Mouse (Mus musculus) ovary, postnatal 10 days (tissue): Measurements from ENCODE around the gene Rnd3.

ENCODE experiments used
- DNase-seq: peaks from one replicate; pipeline ENCODE4 v3.0.0; 2022; ENCODE audit warnings: low spot score

Gene Rnd3

DNA sequence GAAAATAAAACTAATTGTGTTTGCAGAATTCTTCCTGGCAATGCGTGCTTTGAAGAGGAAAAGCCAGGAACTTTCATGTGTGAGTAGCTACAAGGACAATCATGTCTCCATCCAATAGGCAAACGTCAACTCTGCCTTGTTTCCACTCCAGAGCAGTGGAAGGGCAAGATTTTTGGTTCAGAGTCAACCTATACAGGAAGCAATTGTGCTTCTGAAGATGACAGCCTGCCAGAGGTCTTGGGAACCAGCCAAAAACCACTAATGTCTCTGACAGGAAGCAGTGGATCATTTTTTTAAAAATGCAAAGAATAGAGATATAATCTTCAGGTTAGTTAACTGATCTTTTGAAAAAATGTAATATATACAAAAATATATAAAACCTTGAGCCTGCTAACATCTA, 38.6 kb downstream of the Rnd3 start:
- DNase-seq: no peak

DNA sequence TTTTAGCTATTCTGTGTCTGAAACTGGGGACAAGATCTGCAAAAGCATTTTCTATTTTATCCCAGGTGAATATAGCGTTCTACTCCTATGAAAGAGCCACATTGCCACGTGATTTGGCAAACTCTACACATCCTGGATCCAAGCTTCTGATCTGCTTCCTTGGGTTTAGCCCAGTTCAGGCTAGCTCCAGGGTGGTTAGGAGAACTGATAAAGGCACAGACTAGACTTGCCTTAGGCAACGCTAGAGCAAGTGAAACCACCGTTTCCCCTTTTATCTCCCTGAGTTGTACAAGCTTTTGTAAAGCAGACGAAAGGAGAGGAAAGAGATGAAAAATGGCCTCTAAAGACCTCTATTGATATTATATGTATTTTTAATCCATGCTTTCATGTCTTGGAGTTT, 40.3 kb downstream of the Rnd3 start:
- no peak for DNase-seq

DNA sequence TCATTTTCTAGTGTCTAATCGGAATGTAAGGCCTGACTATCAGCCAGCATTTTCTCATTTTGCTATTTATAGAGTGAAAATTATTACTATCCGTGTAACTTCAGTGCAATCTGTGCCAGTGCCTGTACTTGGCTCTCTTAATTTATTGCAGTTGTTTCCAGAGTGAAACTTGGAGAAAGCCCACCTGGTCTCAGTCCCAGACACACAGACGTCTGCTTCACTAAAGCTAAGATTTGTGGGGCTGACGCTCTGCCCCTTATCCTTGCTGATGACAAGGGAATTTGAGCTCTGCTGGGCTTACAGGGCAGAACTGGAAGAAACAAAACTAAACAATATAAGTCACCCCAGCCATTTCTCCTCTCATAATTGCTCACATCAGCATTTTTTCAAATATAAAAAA, 47.7 kb downstream of the Rnd3 start:
- DNase-seq: no peak

DNA sequence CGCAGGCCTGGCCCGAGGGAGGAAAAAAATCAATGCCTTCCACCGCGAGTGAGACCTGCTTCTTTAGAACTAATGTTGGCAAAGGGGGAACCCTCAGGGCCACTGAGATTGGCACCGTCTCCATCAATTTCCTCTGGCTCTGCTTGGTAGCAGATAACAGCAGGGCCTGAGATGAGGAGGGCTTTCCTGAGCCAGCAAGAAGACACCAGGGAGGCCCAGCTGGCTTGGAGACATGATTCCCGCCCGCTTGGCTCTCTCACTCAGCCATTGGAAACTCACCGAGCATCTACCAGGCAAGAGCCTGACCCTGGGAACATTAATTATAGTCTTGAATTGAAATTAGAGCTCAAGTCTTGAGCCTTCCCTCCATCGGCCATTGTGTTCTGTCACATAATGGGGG, 48.9 kb downstream of the Rnd3 start:
- DNase-seq: no peak

DNA sequence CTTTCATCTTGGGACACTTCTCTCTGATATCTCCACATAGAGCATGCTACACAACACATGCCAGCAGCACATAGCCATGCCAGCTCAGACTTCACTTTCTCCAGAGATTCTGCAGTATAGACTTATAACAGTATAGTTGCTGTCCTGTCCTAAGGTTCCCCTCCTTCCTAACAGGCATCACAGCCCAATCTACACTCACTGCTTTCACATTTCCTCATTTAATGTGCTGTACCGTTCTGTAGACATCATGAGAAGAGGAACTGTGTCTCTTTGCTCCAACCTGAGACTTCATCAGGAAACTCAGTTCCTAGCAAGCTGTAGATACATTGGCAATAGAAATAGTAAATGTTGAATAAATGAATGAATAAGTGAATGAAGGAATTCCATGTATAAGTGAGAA, 49.7 kb downstream of the Rnd3 start:
- no peak for DNase-seq

DNA sequence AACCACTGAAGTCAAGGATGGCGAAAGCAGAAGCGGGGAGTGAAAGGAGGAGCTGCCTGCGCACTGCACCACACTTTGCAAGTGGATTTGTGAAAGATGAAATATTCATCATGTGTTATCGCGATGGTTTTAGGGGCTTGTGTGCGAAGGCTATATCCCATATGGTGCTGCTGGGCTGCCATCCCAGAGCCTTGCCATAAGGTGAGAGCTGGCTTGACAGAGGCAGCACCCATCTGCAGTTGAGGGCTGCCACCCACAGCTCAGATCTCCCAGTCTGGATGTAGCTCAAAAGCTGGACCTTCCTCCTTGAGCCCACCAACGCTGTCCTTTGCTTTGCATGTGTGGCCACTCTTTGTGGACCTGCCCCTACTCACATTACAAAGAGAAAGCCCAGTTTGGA, 58.2 kb downstream of the Rnd3 start:
- DNase-seq: no peak

DNA sequence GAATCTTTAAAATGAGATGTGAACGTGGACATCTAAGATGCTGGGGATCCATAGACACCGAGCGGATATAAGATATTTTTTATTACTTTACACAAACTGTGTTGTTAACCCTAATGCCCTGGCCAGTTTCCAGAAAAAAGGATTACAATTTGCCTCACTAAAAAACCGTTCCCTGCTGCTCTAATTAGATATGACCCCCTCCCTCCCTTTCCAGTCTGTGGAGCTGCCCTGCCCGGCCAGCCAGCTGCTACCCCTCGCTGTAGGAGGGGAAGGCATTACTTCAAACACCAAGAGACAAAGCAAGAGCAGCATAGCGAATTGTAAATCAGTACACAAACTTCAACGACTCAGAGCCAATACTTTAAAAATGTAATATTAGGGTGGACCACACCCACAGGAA, 58.9 kb downstream of the Rnd3 start:
- no peak for DNase-seq

DNA sequence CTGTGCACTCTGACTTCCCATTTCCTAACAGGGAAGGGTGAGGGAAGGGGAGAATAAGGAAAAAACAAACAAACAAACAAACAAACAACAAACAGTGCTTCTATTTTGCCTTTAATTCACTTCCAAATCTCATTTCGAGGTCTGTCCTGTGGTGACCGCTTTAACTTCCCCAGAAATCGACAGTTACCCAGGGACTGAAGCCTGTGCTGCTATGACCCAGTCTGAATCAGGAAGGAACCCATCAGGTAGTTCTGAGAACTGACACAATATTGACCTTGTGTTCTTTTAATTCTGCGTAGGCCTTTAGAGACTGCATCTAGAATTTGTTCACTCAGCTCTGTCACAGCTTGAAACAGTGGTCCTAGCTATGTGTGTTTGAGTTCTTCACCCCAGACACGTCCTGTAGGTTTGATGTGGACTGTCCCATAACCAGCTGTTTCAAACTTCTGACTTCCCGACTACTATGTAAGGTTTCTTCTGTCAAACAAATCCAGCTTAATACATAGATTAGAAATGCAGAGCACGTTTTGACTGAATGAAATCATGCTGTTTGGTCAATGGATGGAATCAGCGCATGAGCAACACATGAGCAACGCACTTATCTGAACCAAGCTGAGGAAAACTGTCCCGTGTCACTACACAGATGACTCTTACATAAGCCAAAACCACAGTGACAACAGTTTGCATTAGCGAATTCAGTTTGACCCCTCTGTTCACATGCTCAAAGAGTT, 59.9 kb downstream of the Rnd3 start:
- DNase-seq: no peak

DNA sequence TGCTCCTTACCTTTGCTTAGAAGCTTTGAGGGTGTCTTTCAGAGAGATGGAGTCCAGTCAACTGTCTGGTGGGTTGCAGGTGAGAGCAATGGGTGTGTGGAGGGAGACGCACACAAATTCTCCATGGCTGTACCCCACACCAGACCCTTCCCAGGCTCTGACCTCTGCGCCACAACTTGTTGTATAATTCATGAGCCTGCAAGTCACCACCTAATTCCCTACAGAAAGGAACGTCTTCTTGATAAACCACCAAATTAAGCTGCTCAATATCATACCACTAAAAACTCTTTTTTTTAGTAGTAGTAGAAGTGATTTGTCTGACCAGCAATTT, 60.8 kb downstream of the Rnd3 start:
- no peak for DNase-seq

DNA sequence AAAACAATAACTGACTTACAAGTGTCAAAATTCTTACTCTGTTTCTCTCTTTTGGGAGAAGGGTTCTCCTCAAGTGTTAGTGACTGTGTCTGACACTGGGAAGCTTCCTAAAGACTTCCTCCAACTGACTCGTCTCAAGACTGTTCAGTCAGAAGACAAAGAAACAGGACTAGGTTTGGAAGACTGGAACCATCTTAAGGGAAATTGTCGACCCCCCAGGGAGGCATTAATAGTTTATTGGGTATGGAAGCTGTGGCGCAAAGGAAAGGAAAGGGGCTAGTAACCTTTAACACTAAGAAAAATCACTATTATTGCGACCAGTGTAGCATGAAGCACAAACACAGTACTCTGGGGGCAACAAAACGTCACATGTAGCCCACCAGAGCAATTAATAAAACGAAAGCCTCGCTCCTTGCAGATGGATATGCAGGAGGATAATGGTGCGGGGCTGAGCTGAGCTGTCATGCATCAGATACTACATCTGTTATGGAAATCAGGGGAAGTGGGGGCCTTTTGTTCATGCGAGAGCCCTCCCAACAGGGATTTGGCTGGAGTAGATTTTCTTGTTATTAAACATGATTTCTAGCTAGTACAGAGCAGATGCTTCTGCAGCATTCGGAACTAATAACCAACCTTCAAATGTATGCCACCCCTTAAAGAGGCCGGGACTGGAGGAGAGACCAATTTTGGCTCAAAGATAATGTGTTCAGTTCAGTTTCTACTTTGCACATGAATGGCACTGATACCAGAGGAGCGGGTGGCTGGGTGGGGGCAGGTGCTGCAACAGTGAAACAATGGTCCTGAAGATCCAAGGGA, 61.4 kb downstream of the Rnd3 start:
- DNase-seq: no peak

DNA sequence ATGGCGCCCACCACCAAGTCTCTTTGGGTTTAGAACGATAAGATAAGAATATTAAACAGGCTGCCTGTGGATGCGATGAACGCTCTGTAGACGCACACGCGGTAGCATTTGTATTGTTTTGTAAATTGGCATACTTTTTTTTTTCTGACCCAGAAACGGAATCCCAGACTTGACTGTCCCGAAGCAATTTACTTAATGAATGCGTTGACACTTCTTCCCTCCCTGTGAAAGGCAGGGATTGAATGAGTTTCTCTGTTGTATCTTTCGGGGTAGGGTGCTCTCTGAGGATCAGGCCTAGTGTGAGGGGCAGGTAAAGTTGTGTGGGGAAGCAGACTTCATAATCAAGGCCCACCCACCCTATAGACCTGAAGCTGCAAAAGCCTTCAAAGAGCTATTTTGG, 63.8 kb downstream of the Rnd3 start:
- no peak for DNase-seq

DNA sequence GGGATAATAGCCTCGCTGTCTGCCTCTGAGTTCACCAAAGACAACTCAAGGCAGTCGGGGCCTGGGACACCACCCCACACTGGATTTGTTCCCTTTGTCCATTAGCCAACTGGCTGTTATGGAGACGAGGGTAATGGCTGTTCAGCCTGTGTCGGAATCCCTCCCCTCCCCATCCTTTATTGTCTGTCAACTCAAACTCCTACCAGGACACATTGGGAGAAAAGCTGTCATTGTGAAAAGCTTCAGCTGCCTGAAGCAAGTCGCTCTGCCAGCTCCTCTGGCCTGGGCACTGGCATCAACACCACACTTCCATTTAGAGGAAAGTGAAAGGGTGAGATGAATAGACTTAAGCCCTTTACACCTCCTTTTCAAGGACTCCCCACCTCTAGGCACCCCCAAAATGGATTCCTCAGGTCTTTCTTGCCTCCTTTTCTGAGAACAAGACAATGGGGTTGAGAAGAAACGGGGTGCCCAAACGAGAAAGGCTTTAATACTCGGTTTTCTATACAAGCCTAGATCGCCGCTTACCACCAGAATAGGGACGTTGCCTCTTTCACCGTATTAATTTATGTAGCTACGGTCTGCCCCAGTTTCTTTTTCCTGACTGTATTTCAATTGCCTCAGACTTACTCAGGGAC, 66.1 kb downstream of the Rnd3 start:
- DNase-seq: no peak
